Mouse (Mus musculus): ENCODE results near the gene Grm3.
A peak's percentile ranks its signal among the peaks of the same experiment; 100 is the strongest.

Gene Grm3

DNA sequence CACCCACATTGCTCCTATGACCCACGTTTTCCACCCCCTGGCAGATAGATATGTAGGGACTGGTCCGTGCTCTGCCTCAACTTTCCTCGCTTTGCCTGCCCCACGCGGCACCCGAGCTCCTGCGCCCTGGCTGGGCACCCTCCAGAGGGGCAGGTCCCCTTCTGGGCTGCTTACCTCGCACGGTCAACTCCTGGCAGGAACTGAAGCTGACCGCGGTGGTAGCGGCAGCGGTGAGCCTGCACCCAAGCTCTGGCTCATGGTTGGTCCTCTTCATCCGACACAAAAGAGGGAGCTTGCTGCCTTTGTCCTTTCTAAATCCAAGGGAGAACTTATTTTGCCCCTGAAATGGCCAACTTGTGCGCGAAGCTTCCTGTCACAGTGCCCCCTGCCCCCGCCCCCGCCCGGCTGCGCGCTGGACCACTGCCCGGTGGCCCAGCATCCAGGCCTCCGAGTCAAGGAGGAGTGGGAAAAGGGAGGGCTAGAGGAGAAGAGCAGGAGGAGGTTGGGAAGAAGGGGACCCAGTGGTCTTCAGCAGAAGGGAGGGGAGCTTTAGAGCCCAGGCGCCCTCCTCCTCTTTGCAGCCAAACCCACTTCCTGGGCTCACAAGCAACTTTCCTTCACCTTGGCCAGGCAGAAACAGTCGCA lies at the start of gene Grm3:
TSS of gene Grm3 (minus strand) at position 215 of the 645 bp plus-strand sequence.
- DNase-seq (ENCODE audit: low spot score) = no peak

DNA sequence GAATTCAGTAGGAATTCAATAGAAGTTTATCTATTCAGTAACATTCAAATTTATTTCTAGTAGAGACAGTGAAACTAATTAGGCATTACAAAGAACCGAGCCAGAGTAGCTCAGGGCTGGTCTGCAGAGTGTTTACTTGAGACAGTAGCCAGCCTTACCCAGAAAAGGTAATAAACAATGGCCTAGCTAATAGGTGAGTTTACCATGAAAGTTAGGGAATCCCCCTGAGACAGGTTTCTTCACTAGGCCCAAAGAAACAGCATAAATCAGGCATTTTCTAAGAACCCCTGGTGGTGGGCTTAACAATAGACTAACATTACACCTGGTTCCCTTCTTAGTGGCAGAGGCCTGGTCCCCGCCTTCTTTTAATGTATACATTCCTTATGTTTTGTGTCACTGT lies 30.8 kb upstream of the Grm3 start:
- no peak for DNase-seq (ENCODE audit: low spot score)

DNA sequence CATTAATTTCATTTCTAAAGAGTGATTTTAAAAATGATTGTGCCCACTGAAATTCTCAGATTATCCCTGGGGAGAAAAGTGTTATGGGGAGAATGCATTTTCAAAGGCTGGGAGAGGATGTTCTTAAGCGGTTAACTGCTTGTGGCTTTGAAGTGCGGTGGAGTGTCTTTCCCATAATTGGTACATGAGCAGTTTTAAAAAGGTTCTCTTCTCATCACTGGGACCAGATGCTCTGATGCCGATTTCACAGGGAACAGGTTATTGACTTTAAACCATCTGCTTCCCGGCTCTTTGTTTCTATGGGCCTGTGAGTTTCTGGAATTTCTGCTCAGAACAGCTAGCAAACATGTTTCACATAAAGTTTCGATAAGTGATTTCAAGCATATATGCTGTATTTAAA lies 23.2 kb upstream of the Grm3 start:
- DNase-seq (ENCODE audit: low spot score) = no peak

DNA sequence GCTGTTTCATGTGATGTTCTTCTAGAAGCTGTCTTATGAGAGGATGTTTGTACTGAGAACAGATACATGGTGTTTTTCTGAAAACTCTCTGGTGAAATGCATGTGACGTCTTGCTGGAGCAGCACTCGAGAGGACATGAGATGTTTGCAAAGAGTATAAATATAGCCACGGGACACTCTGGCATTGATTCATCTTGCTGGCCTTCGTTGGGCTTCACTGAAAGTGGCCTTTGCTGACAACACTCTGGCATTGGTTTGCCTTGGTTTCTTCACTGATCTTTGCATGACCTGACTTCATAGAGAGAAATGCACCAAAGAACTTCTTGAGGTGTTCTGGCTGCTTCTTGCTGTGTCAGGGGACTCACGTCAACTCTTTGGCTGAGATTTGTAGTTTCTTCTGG lies 19.1 kb upstream of the Grm3 start:
- no peak for DNase-seq (ENCODE audit: low spot score)

DNA sequence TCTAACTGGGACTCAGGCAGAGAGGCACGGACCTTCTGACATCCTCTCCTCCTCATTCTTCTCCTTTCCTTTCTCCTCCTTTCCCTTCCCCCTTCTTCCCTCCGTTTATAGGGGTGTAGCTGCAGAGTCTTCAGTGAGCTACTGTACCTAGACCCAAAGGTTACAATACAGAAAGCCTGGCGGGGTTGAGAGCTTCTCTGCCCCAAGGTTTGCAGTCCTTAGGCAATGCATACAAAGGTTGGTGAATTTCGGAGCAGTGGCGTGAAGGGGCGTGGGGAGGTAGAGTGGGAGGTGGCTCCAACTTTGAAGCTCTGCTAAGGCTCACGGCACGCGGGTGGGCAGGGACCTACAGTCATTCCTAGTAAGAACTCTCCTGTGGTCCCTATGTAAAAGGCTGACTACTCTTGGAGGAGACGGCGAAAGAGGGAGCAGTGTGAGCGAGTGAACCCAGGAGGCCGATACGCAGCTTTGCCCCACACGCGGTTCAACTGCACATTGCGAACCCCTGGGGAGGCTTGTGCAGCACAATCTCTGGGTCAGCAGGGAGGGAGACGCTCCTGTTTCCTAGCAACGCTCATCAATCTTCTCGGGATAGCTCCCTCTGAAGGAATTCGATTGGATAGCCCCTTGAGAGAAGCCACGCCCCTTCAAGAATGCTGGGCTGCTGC lies 765 bp upstream of the Grm3 start:
- DNase-seq (ENCODE audit: low spot score) = no peak

DNA sequence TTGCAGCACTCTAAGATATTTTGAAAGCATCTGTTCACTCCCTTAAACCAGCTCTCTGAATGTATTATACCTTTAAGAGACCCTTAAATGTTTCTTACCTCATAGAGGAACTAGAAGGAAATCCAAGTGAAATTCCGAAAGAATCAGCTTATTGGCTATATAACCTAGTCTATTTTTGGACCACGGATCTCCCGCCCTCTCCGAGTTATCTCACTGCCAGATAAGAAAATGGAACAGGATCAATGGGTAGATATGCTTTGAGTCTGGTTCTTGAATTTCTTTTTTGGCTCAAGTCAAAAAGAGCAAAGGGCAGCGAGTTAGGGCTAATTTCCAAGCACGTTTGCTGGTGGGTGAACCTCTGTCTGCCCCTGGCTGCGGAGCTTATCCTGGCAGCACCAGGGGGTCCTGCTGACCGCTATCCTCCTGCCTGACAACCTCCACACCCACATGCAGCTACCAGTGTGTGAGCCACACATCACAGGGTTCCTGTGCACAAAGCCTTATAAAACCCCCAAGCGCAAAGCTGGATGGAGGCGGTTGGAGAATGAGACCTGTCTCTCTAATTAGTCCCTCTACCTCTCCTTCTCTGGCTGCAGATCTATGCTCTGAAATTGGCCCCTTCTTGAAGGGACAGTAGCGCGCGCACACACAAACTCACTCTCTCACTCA lies 549 bp downstream of the Grm3 start:
- DNase-seq (ENCODE audit: low spot score) = no peak

DNA sequence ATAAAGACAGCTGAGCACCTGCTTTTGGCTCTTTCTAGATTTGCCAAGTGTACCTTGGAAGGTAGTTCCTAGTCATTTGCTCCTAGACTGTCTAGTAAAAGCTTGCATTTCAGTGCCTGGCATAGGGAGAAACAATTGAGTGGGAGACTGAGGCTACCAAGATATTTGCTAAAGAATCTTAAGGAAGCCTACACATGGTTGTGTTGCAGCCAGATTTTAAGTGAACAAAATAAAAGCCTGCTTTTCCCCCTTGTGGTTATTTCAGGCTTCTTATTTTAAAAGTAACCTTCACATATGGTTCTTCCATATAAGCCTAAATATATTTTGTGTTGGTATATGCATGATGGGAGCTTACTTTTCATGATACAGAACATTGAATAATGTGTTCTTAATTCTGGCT lies 3.8 kb downstream of the Grm3 start:
- no peak for DNase-seq (ENCODE audit: low spot score)

DNA sequence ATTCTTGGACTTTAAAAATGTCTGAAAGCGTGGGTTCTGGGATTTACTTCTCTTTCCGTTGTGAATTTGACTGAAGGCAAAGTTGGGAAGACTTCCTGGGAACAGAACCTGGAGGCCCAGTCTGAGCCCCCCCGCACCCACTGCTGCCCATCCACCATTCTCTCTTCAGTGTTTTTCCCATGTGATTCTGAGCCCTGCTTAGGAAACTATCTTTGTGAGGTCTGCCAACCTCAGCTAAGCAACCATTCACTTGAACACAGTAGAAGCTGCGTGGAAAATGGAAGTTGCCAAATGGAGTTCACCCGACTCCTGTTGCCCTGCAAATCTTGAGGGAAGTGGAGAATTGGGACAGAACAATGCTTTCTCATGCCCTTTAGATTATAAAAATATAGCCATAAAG lies 8.7 kb downstream of the Grm3 start:
- DNase-seq (ENCODE audit: low spot score) = no peak

DNA sequence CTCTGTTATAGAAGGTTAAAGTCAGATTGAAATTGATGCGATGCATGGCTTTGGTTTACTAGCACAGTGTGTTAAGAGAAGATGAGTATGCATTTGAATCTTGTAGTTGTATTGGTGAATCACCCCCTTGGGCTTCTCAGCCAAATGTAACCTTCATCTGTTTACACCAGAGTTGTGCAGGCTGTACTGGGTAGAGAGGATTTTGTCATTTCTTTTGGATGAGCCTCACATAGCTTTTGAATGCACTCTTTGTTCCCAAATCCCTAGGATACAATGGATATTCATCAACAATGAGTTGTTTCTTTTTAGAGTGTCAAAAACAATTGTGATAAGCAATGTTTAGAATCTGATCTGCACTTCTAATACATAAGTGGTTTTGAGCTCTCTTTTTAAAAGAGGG lies 17.9 kb downstream of the Grm3 start:
- DNase-seq (ENCODE audit: low spot score) = no peak

DNA sequence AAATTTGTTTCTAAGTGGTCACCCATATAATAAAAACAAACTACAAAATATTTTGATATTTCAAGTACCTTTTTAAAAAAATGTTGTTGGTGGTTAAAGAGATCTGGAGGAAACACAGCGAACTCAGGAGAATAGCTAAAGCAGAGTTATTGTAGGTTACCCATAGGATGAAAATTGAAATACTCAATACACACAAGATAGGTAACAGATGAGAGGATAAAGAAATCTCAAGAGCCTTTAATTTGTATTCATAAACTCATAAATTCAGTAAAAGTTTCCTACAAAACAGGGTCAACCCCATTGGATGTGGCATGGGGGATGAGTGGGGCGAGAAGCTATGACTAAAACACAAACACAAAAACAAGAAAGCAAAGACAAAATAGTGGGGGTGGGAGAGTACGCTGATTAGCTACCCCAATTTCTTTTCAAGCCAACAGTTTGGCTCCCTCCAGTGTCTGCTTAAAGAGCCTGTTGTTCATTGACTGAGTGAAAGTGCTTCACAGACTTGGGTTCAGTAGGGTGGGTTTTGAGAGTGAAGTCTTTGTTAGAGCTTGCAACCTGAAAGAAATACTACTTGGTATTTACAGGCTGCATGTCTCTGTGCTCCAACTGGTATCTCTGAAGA lies 21.5 kb downstream of the Grm3 start:
- DNase-seq (ENCODE audit: low spot score) = no peak

DNA sequence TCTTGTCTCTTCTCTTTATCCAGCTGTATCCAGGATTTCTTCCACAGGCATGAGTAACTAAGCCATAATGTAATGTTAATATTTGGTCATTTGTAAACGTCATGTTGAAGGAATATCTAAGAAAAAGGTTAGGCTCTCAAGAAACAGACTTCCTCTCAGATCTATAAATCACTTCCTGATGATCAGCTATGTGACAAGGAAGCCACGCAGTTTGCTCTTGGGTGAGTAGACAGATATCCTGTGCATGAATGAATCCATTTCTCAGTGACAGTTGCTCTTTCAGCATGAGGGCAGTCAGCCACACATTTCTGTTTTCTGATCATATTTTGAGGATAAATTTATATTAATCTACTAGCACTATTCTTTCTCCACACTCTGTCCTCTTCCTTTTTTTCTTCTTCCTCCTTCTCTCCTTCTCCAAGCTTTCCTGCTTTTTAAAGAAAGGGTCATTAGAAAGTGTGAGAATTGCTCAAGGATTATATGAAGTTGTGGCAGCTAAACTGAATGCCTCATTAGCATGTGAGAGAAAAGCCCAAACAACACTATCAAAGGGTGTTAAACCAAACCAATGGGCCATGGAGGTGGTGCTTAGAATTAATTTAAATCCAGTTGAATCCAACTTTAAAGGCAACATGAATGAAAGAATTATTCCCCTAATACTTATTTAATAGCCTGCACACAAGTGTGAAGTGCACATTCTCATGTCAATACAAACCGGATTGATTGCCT lies 22.1 kb downstream of the Grm3 start:
- no peak for DNase-seq (ENCODE audit: low spot score)

DNA sequence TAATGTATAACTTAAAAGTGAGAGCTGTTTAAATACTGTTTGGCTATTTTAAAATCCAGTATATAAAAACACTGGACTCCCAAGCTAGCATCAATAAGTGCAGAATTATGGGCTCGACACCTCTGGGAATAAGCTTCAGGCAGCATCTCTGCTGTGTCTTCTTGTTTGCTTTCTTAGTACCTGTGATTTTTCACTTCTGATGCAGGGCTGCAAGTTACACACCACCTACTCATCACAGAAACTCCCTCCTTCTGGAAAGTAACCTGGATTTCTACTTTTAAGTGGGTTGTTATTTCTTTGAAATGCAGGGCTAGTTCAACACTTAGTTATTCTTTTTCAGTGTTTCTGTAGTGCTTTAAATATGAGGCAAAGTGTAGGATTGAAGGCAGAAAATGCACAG lies 32.6 kb downstream of the Grm3 start:
- no peak for DNase-seq (ENCODE audit: low spot score)

DNA sequence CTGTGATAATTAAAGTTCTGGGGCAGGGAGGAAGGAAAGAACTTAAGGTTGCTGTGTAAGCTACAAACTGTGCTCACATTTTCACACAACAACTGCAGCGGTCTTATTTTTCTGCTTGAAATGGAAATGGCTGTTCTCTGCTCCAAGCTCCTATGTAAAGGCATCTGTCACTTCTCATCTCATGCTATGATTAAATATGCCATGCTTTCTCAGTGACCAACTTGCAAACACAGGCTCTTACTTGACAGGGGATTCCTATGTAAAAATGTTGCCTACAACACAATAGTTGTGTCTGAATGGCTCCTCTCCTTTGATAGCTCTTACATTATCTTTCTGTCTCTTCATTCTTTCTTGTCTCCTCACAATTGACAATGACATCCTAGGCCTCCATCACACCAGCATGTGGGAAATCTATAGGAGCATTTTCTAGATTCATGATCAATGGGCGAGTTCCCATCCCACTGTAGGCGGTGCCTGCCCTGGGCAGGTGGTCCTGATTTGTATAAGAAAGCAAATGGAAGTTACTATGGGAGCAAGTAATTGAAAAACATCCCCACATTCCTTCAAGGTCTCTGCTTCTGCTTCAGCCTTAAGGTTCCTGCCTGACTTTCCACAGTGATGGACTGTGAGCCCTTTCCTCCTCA lies 34.2 kb downstream of the Grm3 start:
- DNase-seq (ENCODE audit: low spot score) = no peak

DNA sequence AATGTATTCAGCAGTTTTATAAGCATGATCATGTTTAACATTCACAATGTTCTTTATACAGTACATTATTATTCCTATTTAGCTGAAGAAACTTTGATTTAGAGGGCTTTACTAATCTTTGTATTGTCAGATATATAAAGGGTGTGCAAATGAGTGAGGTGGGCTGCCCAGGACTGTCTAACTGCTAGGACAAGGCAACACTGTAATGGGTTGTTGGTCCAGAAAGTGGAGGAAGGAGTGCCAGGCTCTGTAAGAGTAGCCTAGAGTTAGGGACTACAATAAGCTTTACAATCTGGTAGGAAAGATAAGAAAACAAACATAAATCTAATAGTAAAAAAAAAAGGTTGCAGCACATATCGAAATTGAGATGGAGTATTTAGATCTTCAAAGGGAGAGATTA lies 34.8 kb downstream of the Grm3 start:
- DNase-seq (ENCODE audit: low spot score) = no peak

DNA sequence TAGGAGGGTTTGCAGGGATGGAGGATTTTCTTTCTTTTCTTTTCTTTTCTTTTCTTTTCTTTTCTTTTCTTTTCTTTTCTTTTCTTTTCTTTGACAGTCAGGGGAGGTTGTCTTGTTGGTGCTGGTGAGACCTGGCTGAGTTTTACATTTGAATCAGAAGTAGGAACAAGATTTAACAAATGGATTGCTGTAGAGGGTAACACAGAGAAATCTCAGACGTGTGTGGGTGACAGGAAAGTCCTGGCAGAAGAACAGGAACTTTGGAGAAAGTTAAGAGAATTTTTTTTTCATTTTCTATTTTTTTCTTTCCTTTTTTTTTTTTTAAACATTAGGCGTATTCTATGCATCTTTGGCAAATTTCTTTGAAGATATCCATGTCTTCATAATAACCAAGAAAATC lies 41.8 kb downstream of the Grm3 start:
- DNase-seq (ENCODE audit: low spot score) = no peak

DNA sequence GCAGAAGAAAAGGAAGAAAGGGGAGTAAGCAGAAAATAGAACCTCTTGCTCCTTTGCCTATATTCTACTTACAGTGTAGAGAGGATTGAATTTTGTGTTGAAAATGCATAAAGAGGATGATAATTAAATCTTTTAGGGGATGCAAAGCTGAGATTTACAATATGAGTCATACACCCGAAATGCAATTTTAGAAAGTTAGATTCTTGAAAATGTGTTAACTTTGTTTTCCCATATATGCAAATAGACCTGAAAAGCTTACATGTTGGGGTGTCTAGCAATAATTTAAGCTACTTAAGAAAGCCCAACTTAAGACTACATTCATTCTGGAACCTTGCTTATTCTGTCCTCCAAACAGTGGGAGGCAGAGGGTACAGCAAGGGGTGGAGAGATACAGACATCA lies 56.0 kb downstream of the Grm3 start:
- no peak for DNase-seq (ENCODE audit: low spot score)

DNA sequence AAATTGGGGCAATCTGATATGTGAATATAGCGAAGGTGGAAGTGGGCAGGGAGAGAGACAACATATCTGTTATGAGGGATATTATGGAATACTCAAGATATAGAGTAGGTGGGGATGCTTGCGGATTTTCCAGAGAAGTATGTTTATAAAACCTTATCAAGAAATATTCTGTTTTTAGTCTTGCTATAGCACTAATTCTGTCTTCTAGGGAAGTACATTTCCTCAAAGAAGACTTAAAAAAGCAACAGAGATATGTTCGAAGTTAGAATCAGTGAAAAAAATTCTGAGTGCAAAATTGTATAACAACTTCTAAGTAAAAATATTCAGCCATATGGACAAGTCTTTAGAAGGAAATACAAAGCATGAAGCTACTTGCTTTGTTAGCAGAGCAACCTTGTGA lies 61.6 kb downstream of the Grm3 start:
- no peak for DNase-seq (ENCODE audit: low spot score)

DNA sequence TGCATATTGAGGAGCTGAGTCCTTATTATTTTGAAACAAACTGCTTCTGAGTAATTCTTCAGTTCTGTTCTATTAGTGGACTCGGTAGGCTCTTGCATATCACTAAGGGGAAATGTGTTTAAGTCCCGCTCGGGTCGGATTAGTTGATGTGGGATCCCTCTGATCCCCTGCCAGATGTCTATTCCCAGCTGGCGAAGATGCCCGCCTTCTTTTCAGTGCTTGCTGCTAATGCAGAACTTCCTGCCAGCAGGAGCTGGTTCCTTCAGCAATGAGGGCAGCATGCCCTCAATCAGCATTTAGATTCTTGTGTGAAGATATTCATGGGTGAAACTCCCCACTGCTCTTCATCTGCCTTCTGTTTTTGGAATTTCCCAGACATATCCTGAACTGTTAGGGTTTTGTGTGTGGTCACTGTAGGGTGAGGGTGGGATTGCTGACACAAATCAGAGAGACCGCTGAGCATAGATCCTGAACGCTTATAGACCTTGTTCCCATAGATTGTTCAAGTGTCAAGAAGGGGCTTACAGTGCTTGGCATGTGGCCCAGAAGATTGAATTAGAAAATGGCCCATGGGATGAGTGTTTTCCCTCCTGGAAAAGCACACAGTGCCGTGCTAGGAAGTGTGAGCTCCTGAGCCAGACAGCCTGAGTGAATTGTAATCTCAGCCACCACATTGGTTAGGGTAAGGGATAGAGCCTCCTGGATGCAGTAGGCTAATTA lies 62.9 kb downstream of the Grm3 start:
- DNase-seq (ENCODE audit: low spot score) = no peak

DNA sequence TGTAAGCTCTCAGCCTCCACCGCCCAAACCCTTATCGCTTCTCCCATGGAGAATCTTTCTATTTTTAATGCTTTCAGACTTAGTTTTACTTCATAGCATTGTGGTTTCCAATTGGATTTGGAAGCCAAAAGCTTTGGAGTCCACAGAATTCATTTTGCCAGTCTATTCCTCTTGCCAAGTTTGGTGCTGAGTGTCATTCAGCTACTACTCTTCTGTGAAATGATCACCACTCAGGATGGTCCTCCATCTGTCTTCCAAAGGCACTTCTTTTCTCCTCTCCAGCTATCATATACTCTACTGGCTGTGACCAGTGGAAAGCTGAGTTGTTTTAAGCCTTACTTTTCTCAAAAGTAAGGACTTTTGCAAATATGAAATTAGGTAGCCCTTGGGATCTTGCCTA lies 86.4 kb downstream of the Grm3 start:
- no peak for DNase-seq (ENCODE audit: low spot score)

DNA sequence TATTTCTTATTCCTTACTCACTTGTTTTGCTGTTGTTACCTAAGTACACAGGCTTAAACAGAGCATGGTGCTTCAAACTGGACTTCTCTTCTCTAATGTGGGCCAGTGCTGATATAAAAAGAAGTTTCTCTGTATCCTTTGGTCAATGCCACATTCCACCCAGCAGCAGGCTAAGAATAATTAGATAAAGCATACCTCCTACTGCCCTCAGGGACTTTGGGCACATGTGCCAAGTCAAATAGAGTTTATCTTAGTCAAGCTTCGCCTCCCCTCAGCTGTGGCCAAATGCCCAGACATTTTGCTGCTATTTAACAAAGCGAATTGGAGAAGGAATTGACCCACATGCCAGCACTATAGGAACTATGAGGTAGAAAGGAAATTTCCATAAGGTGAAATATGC lies 97.8 kb downstream of the Grm3 start:
- DNase-seq (ENCODE audit: low spot score) = peak; percentile 18

DNA sequence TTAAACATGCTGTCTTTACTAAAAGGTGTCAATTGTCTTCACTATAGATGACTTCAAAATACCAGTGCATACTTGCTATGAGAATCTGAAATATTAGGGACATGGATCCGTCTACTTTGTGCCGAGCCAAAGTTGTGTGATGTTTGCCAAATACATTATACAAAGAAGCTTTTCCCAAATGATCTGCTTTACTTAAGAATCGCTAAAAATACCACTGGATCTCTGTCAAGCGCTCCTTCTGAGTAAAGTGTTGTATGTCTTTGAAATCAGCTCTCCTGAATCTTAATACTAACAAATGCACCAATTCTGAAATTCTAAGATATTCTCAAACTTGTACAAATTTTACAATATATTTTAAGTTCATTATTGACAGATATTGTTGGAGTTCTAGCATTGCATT lies 100.6 kb downstream of the Grm3 start:
- DNase-seq (ENCODE audit: low spot score) = no peak
